Mouse (Mus musculus): Measurements from ENCODE around the gene Parn.
A peak's percentile ranks its signal among the peaks of the same experiment; 100 is the strongest.

Parn gene

DNA sequence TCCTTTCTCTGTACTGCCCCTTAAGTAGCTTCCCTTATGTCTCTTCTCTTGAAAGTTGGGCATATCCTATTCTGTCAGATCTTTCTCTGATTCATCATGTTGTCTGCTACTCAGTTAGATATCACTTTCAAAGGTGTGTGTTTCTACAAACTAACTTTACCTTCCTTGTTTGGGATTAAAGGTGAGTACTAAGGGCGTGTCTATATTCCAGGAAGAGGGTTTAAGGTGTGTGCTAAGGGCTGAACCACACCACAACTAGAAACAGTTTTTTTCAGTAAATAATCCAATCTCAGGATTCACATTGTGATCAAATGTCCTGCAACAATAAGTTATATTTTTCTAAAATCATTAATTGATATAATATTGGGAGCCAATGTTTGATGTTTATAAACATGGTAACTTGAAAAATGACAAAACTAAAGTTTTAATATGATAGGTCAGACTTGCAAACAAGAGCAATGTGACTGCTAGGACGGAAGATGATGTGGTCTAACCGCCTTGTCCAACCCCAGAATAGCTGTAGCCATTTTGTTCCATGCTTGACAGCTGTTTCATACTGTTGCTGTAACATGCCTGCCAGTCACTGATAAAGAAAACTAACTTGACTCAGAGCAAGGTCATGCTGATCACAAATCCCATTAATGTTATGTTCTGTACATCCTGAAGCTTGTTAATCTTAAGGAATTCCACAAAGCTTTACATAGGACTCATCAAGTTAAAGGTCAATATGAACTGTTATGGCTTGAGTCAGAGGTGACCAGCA lies 46.0 kb downstream of the Parn start:
- DNase-seq (ENCODE audit: low read depth), result no peak

GRCm38 (mm10) chr16:13620194-13620593 lies 47.8 kb downstream of the Parn start:
- DNase-seq (ENCODE audit: low read depth), result no peak

- no peak for DNase-seq (ENCODE audit: low read depth)
Measured at GRCm38 (mm10) chr16:13615276-13615675, 52.7 kb downstream of the Parn start.

- no peak for DNase-seq (ENCODE audit: low read depth)
Measured at GRCm38 (mm10) chr16:13612571-13612970, 55.4 kb downstream of the Parn start.

DNA sequence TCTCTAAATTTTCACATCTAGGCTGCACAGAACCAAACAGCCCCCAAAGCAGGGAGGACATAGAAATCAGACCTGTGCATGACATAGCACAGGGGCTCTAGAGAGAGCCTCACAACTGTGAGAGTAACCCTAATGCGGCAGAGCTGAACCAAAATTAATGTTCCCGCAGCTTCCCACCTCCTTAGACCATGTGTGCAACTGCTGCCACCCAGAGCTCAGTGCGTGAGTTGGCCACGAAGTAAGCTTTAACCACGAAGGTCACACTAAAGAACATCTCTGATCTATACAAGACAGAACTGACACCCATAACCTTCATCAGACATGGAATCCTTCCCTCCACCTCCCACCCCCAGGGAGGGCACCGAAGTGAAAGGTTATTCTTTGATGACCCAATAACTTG lies 55.9 kb downstream of the Parn start:
- no peak for DNase-seq (ENCODE audit: low read depth)

GRCm38 (mm10) chr16:13611399-13611798 lies 56.6 kb downstream of the Parn start:
- no peak for DNase-seq (ENCODE audit: low read depth)

GRCm38 (mm10) chr16:13610951-13611381 lies 57.0 kb downstream of the Parn start:
- DNase-seq (ENCODE audit: low read depth), result no peak

DNA sequence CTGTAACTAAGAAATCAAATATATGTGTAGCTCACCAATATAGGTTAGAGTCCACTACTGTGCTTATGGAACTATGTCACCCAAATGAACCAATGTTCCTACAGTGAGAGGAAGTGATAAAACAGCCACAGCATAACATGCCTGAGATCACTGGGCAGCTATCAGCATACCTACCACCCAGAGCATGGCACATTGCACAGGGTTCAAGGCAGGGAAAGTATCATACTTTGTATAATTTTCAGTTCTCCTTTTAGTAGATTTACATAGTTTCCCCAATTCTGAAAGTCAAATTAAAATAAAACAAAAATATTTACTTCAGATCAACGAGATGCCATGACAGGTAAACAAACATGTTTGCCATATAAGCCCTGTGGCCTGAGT lies 59.3 kb downstream of the Parn start:
- DNase-seq (ENCODE audit: low read depth), result no peak

DNA sequence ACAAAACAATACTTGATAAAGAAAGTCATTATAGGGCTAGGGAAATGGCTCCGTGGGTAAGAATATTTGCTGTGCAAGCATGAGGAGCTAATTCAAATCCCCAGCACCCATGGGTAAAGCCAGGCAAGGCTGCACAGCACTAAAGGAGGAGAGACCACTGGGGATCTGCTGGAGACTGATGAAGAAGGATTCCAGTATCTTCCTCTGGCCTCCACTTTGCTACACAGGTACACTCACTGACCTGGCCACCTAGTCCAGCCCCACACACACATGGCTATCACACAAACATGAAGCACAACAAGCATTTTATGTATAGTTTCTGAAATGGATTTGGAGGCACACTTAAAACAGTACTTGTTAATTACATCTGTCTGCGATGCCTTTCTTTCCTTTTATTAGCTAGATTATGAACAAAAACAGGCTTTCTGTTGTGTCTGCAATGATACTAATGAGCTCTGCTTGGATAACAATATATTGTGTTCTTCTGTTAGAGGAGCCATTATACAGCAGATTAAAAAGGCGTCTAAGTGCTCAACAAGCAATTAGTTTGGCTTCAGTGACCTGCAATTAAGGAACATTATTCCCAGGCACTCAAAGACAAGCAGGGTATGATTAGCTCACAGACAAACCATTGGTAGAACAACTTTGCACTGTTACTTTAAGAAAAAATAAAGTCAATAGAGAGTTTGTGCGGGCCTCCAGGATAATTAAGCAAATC lies 59.8 kb downstream of the Parn start:
- no peak for DNase-seq (ENCODE audit: low read depth)

DNA sequence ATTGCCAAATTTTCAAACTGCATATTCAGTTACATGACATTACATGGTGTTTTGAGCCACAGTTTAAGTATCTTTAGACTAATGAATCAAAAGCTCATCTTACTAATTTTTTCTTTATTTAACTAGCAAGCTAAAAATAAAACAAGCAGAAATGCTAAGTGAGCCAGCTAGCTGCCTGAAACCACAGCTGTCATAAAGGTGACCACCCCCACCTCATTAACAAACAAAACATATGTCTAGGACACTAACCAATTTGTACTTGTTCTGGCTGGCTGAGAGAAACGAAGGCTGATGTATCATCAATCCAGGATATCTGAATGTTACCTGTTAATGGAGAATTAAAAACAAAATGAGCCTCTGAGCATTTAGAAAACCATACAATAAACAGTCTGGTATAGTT lies 65.2 kb downstream of the Parn start:
- DNase-seq (ENCODE audit: low read depth), result no peak

DNA sequence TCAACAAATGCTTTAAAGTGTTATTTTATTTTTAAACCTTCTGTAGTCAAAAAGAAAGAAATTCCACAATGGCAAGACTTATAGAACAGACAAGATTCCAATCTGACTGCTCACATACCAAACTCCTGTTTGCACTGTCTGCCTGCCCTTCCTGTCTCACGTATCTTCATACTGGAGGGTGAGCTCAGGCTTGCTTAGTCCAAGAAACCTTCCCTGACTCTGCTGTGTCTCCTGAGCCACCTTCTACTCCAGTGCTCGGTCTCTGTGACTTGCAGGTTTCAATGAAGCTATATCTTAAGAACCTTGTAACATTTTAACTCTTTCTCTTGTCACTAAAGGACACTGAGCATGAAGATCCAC lies 78.9 kb downstream of the Parn start:
- no peak for DNase-seq (ENCODE audit: low read depth)

GRCm38 (mm10) chr16:13588182-13589048 lies 79.6 kb downstream of the Parn start:
- no peak for DNase-seq (ENCODE audit: low read depth)

DNA sequence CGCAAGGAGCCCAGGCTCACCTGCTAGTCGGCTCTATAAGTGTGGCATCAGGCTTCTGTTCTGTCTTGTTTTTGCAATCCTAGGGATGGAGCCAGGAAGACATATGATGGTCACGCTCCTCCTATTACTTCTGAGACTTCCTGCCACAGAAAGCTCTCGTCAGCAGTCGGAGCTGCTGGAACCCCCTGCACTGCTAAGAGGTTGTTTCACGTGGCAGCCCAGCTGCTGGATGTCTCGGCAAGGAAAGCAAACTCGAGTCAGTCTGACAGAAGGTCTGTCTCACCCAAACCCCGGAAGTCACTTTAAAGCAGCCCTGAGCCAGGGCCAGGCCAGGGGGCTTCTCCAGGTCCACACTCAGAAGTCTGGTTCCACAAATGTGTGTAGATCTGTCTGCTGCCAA lies 82.7 kb downstream of the Parn start:
- no peak for DNase-seq (ENCODE audit: low read depth)

- DNase-seq (ENCODE audit: low read depth), result peak; percentile 8
Measured at GRCm38 (mm10) chr16:13580784-13581183, 87.2 kb downstream of the Parn start.

GRCm38 (mm10) chr16:13580016-13580415 lies 88.0 kb downstream of the Parn start:
- DNase-seq (ENCODE audit: low read depth), result no peak

- no peak for DNase-seq (ENCODE audit: low read depth)
Measured at GRCm38 (mm10) chr16:13575306-13575705, 92.7 kb downstream of the Parn start.

- DNase-seq (ENCODE audit: low read depth), result no peak
Measured at GRCm38 (mm10) chr16:13568280-13568679, 99.7 kb downstream of the Parn start.

DNA sequence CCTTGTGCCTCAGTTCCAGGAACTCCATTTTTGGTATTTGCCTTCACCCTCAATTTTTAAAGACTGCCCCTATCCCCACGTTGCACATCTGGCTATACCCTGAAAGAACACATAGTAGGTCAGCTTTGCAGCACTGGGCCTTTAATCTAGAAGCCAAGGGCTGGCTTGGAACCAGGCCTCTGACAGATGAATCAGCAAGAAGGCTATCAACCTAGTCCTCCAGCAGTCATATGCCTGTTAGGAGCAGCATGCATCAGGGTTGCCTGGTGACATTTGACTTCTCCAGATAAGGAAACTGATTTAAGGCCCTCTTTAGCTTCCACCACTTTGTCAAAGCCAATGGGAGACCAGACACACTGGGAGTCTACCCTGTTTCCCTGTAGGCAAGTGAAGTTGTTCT lies 100.4 kb downstream of the Parn start:
- DNase-seq (ENCODE audit: low read depth), result no peak

GRCm38 (mm10) chr16:13566351-13566750 lies 101.6 kb downstream of the Parn start:
- DNase-seq (ENCODE audit: low read depth), result no peak

DNA sequence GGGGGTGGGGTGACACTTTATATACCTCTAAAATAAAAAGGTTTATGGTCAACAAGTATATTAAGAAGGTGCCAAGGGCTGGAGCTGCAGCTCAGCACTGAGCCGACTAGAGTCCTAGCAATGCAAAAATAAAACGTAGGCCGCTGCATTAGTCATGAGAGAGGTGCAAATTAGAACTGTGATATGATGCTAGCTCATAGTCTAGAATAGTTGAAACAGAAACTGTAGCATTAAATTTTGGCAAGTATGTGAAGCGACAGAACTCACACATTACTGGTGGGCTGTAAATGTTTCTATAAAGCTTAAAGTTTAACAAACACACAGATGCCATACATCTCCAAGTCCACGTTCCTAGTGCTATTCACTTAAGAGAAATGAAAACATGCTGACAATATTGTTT lies 102.7 kb downstream of the Parn start:
- DNase-seq (ENCODE audit: low read depth), result no peak

DNA sequence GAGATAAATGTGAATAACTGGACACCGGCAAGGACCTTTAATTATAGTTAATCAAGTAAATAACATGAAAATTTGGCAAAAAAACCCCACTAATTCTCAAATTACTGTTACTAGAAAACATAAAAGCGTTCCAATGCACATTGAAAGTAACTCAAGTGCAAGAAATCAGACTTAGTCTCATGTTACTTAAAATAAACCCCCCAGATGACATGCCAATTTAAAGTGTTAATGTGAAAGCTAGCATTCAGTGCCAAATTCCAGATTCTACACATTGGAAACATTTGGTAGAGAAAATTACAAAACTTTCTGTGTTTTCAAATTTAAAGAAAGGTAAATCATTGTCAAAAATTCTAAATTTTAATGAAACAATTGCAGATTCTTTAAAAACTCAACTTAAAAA lies 110.2 kb downstream of the Parn start:
- DNase-seq (ENCODE audit: low read depth), result no peak

GRCm38 (mm10) chr16:13556954-13557470 lies 111.0 kb downstream of the Parn start:
- no peak for DNase-seq (ENCODE audit: low read depth)

DNA sequence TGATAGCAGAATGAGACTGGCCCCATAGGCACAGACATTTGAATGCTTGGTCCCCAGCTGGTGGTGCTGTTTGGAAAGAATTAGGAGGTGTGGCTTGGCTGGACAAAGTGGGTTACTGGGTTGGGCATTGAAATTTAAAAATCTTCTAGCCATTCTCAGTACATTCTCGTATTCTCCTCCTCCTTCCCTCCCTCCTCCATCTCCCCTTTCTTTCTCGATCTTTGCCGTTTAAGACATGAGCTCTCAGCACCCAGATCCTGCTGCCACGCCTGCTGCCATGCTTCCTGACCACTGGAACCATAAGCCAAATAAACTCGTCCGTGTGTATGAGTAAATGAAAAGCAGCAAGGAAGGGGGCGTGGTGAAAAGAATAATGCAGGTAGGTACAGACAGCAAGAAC lies 111.5 kb downstream of the Parn start:
- DNase-seq (ENCODE audit: low read depth), result no peak

Measured in naive thymus-derived CD4-positive, alpha-beta T cell, adult 2 months (primary cell).